Mouse (Mus musculus) heart, embryonic 10.5 days (tissue): Measurements from ENCODE around the gene Pfas. TPM values are rescaled to one million over a fixed set of nuclear protein-coding genes. Genes with fewer than 3 reads are reported as not detected.
"Not testable (repeated sequence)": the region's sequence is repeated elsewhere in the genome, so short reads cannot be mapped to it uniquely, and the experiment has no call there.

Experiments used
- DNase-seq: peaks from one replicate; pipeline ENCODE4 v3.0.0-alpha.2; 2017; ENCODE audit warnings: low spot score
- H3K27ac ChIP-seq: fragments of 300-500 bp; sonication (generic); 2 replicates; pipeline ENCODE4 v1.5.1; 2016; ENCODE audit warnings: mild to moderate bottlenecking
- H3K27me3 ChIP-seq: fragments of 300-500 bp; sonication (generic); 2 replicates; pipeline ENCODE4 v1.6.1; 2016; ENCODE audit warnings: mild to moderate bottlenecking; ENCODE audit not compliant: poor library complexity, insufficient read depth, severe bottlenecking
- H3K36me3 ChIP-seq: fragments of 300-500 bp; sonication (generic); 2 replicates; pipeline ENCODE4 v1.6.1; 2016; ENCODE audit warnings: mild to moderate bottlenecking, moderate library complexity
- H3K4me1 ChIP-seq: fragments of 300-500 bp; sonication (generic); 2 replicates; pipeline ENCODE4 v1.6.1; 2016; ENCODE audit warnings: mild to moderate bottlenecking
- H3K4me3 ChIP-seq: fragments of 300-500 bp; sonication (generic); 2 replicates; pipeline ENCODE4 v1.5.1; 2016; ENCODE audit warnings: mild to moderate bottlenecking, moderate library complexity
- H3K9me3 ChIP-seq: fragments of 300-500 bp; sonication (generic); 2 replicates; pipeline ENCODE4 v1.6.1; 2016; ENCODE audit warnings: mild to moderate bottlenecking, moderate library complexity
- WGBS: fragments of 180-500 bp; shearing (Covaris S2); methylation state at CpG from one replicate; pipeline ENCODE4 v1.1.7; 2016; 5-methylcytosine and 5-hydroxymethylcytosine counted together
- polyA plus RNA-seq: library from polyadenylated mRNA; unstranded; fragments of >200 nt; fragmentation: Nextera tagmentation; extraction: Ambion mirVana; gene quantifications from 2 replicates; pipeline ENCODE4 v1.2.1, GENCODE M21; 2016

Pfas gene
- polyA plus RNA-seq, 1 experiment from 2014 or later, result 35.6 TPM

GRCm38 (mm10) chr11:68962159-68962558, 46.1 kb downstream of the Pfas start:
- H3K9me3 ChIP-seq, H3K27me3 ChIP-seq, H3K27ac ChIP-seq, H3K36me3 ChIP-seq, H3K4me3 ChIP-seq, H3K4me1 ChIP-seq, DNase-seq: not testable (repeated sequence)
- WGBS, result 20% methylated on average over 11 of the region's 11 CpGs

- no peak overlapping the region for H3K4me3 ChIP-seq
- H3K36me3 ChIP-seq, result no peaks in the 10 kb centered on the region
- no peak overlapping the region for H3K27ac ChIP-seq
- DNase-seq, result no peak
- whole genome bisulfite sequencing, result 72% methylated on average over 3 of the region's 3 CpGs
- peaks cover 5% of the 10 kb centered on the region for H3K4me1 ChIP-seq
- H3K27me3 ChIP-seq, result peaks cover 14% of the 10 kb centered on the region
- no peaks in the 10 kb centered on the region for H3K9me3 ChIP-seq
Observed at GRCm38 (mm10) chr11:68961596-68961995, 46.7 kb downstream of the Pfas start.

GRCm38 (mm10) chr11:68957971-68958370, 50.3 kb downstream of the Pfas start:
- H3K4me3 ChIP-seq, result no peak overlapping the region
- peaks cover 3% of the 10 kb centered on the region; the same call in 1 of the 2 replicates for H3K36me3 ChIP-seq
- no peak for DNase-seq
- peaks cover 50% of the 10 kb centered on the region for H3K27me3 ChIP-seq
- peaks cover 38% of the 10 kb centered on the region for H3K4me1 ChIP-seq
- 78% methylated on average over 1 of the region's 1 CpGs for WGBS
- 0 out of 2 replicates have a peak overlapping the region, but pooled peaks have one; percentile 78 for H3K27ac ChIP-seq
- H3K9me3 ChIP-seq, result no peaks in the 10 kb centered on the region

GRCm38 (mm10) chr11:68957308-68957707, 51.0 kb downstream of the Pfas start, which contains the start of gene Arhgef15:
TSS of gene Arhgef15 (minus strand) at chr11:68957480.
- DNase-seq, result no peak
- peaks cover 3% of the 10 kb centered on the region; the same call in 1 of the 2 replicates for H3K36me3 ChIP-seq
- peaks cover 51% of the 10 kb centered on the region for H3K27me3 ChIP-seq
- 18% methylated on average over 8 of the region's 8 CpGs for WGBS
- peak within 1 kb of the TSS; percentile 78 for H3K27ac ChIP-seq
- H3K4me3 ChIP-seq, result peak within 1 kb of the TSS; percentile 45
- no peaks in the 10 kb centered on the region for H3K9me3 ChIP-seq
- H3K4me1 ChIP-seq, result peaks cover 38% of the 10 kb centered on the region

GRCm38 (mm10) chr11:68956697-68957096, 51.6 kb downstream of the Pfas start:
- no peak for DNase-seq
- WGBS, result 14% methylated on average over 13 of the region's 13 CpGs
- H3K36me3 ChIP-seq, result peaks cover 6% of the 10 kb centered on the region; the same call in 1 of the 2 replicates
- H3K4me1 ChIP-seq, result peaks cover 43% of the 10 kb centered on the region
- H3K9me3 ChIP-seq, result no peaks in the 10 kb centered on the region
- H3K4me3 ChIP-seq, result peak overlapping the region; percentile 45
- H3K27me3 ChIP-seq, result peaks cover 56% of the 10 kb centered on the region
- H3K27ac ChIP-seq, result peak overlapping the region; percentile 78

- Histone ChIP-seq H3K36me3 (peaks cover 8% of the 10 kb centered on the region; the same call in 1 of the 2 replicates), H3K4me3 (peak overlapping the region; percentile 45), H3K9me3 (no peaks in the 10 kb centered on the region), H3K4me1 (peaks cover 48% of the 10 kb centered on the region), H3K27ac (peak overlapping the region; percentile 78), H3K27me3 (peaks cover 62% of the 10 kb centered on the region)
- DNase-seq, result no peak
- WGBS, result 15% methylated on average over 3 of the region's 3 CpGs
Observed at GRCm38 (mm10) chr11:68956107-68956506, 52.2 kb downstream of the Pfas start.

GRCm38 (mm10) chr11:68955473-68955872, 52.8 kb downstream of the Pfas start:
- H3K4me1 ChIP-seq, result peaks cover 49% of the 10 kb centered on the region
- H3K9me3 ChIP-seq, result no peaks in the 10 kb centered on the region
- 69% methylated on average over 5 of the region's 5 CpGs for whole genome bisulfite sequencing
- H3K27ac ChIP-seq, result peak overlapping the region; percentile 69
- DNase-seq, result no peak
- peaks cover 64% of the 10 kb centered on the region for H3K27me3 ChIP-seq
- H3K4me3 ChIP-seq, result peak overlapping the region; percentile 60
- peaks cover 8% of the 10 kb centered on the region; the same call in 1 of the 2 replicates for H3K36me3 ChIP-seq

GRCm38 (mm10) chr11:68954408-68954807, 53.9 kb downstream of the Pfas start:
- peaks cover 11% of the 10 kb centered on the region; the same call in 1 of the 2 replicates for H3K36me3 ChIP-seq
- 2% methylated on average over 17 of the region's 17 CpGs for WGBS
- H3K4me3 ChIP-seq, result peak overlapping the region; percentile 60
- DNase-seq, result no peak
- H3K27ac ChIP-seq, result peak overlapping the region; percentile 69
- peaks cover 49% of the 10 kb centered on the region for H3K4me1 ChIP-seq
- H3K27me3 ChIP-seq, result peaks cover 64% of the 10 kb centered on the region
- no peaks in the 10 kb centered on the region for H3K9me3 ChIP-seq

GRCm38 (mm10) chr11:68953903-68954302, 54.4 kb downstream of the Pfas start:
- H3K4me3 ChIP-seq, result peak overlapping the region; percentile 60
- H3K27ac ChIP-seq, result no peak overlapping the region
- peaks cover 49% of the 10 kb centered on the region for H3K4me1 ChIP-seq
- H3K27me3 ChIP-seq, result peaks cover 64% of the 10 kb centered on the region
- no peaks in the 10 kb centered on the region for H3K9me3 ChIP-seq
- 8% methylated on average over 13 of the region's 13 CpGs for WGBS
- no peak for DNase-seq
- peaks cover 11% of the 10 kb centered on the region; the same call in 1 of the 2 replicates for H3K36me3 ChIP-seq

- WGBS, result 15% methylated on average over 12 of the region's 12 CpGs
- Histone ChIP-seq H3K27me3 (peaks cover 33% of the 10 kb centered on the region), H3K36me3 (peaks cover 26% of the 10 kb centered on the region; the same call in 1 of the 2 replicates), H3K4me1 (peaks cover 33% of the 10 kb centered on the region), H3K4me3 (peak overlapping the region; percentile 53), H3K27ac (0 out of 2 replicates have a peak overlapping the region, but pooled peaks have one; percentile 57), H3K9me3 (no peaks in the 10 kb centered on the region)
- DNase-seq, result no peak
Observed at GRCm38 (mm10) chr11:68947542-68947993, 60.7 kb downstream of the Pfas start.

GRCm38 (mm10) chr11:68946806-68947440, 61.3 kb downstream of the Pfas start:
- Histone ChIP-seq H3K9me3 (no peaks in the 10 kb centered on the region), H3K4me1 (peaks cover 34% of the 10 kb centered on the region), H3K27me3 (peaks cover 31% of the 10 kb centered on the region), H3K4me3 (peak overlapping the region; percentile 53), H3K36me3 (peaks cover 25% of the 10 kb centered on the region; the same call in 1 of the 2 replicates), H3K27ac (peak overlapping the region; percentile 57; the same call in 1 of the 2 replicates)
- DNase-seq, result no peak
- WGBS, result 19% methylated on average over 14 of the region's 16 CpGs

GRCm38 (mm10) chr11:68946001-68946400, 62.3 kb downstream of the Pfas start:
- peaks cover 21% of the 10 kb centered on the region; the same call in 1 of the 2 replicates for H3K36me3 ChIP-seq

GRCm38 (mm10) chr11:68945245-68945644, 63.0 kb downstream of the Pfas start:
- Histone ChIP-seq H3K4me3 (no peak overlapping the region), H3K27me3 (peaks cover 20% of the 10 kb centered on the region), H3K27ac (no peak overlapping the region), H3K4me1 (peaks cover 30% of the 10 kb centered on the region), H3K36me3 (peaks cover 21% of the 10 kb centered on the region; the same call in 1 of the 2 replicates), H3K9me3 (no peaks in the 10 kb centered on the region)
- 72% methylated on average over 2 of the region's 2 CpGs for WGBS
- DNase-seq, result no peak

More at GRCm38 (mm10) chr11:68946001-68946400, 62.3 kb downstream of the Pfas start:
- Histone ChIP-seq H3K4me1 (peaks cover 26% of the 10 kb centered on the region), H3K27ac (no peak overlapping the region), H3K4me3 (no peak overlapping the region), H3K27me3 (peaks cover 22% of the 10 kb centered on the region), H3K9me3 (no peaks in the 10 kb centered on the region)
- 92% methylated on average over 4 of the region's 4 CpGs for WGBS
- no peak for DNase-seq
